Mouse (Mus musculus): Measurements from ENCODE around the gene Dnajc27. TPM values are rescaled to one million over a fixed set of nuclear protein-coding genes. Genes with fewer than 3 reads are reported as not detected.

Gene Dnajc27
- total RNA-seq (2021): 1 to 10 TPM; 4.7 to 6.9 TPM
- long read RNA-seq, experiment 1, full-length matches to known transcripts: 3 of 6 reads
- long read RNA-seq, experiment 1, partial matches to known transcripts: 0 of 6 reads
- long read RNA-seq, experiment 1, other reads (novel, unspliced or antisense): 3 of 6 reads
- long read RNA-seq, experiment 2, full-length matches to known transcripts: 2 of 2 reads
- long read RNA-seq, experiment 2, partial matches to known transcripts: 0 of 2 reads
- long read RNA-seq, experiment 2, other reads (novel, unspliced or antisense): 0 of 2 reads

GRCm38 (mm10) chr12:4082132-4083001, at the start of gene Dnajc27:
TSS of gene Dnajc27 (plus strand) at chr12:4082583.
- peak; percentile 96 for DNase-seq

DNA sequence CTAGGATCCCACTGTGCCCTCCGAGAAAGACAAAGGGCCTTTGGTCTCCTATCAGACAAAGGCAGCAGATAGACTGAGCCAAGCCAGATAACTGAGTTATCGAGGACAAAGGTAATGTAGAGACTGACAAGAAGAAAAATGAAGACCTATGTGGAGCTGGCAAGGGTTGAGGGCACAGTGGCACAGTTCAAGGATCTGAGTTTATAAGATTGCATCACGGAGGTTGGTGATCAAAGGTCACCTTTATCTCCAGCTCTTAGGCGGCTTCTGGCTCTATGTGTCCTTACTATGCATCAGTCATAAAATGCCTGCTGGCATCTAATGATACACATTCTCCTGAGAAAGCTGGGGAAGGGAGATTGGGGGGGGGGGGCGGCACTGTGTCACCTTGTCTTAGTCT, 46.2 kb upstream of the Dnajc27 start:
- DNase-seq: no peak

DNA sequence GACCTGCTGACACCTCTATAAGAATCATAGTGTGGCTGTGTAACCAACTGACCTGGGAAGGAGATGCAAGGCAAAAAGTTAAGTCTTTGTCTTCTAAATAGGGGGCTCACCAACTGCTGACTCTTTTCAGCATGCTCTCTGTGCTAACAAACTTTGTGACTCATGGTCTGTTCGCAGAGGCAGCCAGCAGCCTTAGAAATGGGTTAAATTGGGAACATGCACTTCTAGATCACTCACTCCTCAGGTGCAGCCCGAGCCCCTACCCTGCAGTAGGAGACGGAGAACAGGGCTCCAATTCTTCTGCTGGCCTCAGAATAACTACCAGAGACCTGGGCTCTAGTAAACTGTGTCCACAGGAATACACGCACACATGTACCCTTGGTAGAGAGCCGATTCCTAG, 44.9 kb upstream of the Dnajc27 start:
- no peak for DNase-seq

DNA sequence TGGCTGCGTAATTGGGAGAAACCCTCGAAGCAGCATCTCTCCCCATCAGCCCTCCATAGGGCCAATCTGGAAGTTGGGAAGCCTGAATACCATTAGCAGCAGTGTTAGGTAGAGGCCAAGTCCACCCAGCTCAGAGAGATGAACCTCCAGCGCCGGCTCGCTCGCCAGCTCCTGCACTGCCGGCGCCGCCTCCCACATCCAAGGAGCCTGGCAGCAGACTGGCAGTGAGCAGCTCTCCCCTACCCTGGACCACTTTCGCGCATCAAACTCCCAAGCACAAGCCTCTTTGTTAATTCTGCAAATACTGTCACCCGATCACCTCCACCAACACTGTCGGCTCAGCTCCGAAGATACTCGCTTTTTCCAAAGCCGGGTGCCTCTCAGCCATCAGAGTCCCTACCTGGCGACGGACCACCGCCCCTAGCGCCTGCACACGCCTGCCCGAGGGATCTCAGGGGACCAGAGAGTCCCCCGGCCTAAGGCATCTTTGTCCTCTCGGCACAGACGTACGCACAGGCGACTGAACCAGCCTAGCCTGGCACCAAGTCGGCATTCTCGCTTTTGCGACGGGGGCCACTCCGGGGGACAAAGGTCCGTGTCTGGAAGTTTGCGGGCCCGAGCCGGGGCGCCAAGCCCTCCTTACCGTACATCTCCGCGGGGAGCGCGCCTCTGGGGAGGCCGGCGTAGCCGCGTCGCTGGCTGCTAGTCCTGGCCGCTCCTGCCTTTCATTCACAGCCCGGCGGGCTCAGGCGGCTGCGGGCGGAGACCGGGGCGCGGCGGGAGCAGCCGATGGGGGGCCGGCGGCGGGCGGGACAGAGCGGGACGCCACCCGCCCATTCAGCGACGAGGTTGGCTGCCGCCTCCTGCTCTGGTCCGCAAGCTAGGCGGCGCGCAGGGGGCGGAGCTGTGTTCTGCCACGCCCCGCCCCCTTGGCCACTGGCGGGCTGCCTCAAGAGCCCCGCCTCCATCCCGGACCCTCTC, 44.0 kb upstream of the Dnajc27 start, which contains the start of gene Efr3b:
Gene Efr3b (minus strand): TSS at position 855 of the 981 bp plus-strand sequence.
- peak; percentile 84 for DNase-seq

- DNase-seq: no peak
These were observed 43.3 kb upstream of the Dnajc27 start for GRCm38 (mm10) chr12:4039046-4039445.

GRCm38 (mm10) chr12:4042411-4042810, 40.0 kb upstream of the Dnajc27 start:
- no peak for DNase-seq

DNA sequence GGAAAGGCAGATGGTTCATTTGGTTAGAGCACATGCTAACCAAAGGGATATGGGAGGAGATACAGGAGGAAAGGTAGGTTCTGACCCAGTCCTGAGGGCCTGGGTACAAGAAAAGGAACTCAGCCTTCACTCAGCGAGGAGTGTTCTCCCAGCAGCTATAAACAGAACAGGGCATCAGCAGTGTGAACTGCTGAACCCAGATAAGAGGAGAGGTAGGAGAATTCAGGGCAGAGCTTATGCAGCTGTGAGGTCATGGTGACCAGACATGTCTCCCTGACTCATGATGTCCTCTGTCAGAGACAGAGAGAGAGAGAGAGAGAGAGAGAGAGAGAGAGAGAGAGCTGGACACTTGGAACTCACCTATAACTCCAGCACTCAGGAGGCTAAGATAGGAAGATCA, 36.4 kb upstream of the Dnajc27 start:
- DNase-seq: no peak

DNA sequence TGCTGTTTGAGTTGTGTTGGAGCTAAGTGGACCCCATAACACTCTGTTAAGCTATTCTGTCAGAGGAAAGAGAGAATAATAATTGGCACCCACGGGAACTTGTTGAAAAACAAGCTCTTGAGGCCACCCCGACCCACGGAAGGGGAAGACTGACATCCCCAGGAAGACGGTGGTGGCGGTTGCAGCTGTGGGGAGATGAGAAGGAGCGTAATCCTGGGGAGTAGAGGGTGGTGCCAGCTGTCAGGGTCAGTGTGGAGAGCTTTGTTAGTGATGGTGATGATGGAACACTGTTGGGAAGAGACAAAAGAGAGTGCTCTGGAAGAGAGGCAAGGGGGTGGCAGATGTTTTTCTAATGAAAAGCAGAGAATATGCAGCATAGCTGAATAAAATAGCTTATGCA, 34.4 kb upstream of the Dnajc27 start:
- DNase-seq: no peak

GRCm38 (mm10) chr12:4050861-4051425, 31.4 kb upstream of the Dnajc27 start:
- no peak for DNase-seq

- no peak for DNase-seq
These were observed 28.7 kb upstream of the Dnajc27 start for GRCm38 (mm10) chr12:4053643-4054042.

GRCm38 (mm10) chr12:4054845-4055244, 27.5 kb upstream of the Dnajc27 start:
- DNase-seq: no peak

DNA sequence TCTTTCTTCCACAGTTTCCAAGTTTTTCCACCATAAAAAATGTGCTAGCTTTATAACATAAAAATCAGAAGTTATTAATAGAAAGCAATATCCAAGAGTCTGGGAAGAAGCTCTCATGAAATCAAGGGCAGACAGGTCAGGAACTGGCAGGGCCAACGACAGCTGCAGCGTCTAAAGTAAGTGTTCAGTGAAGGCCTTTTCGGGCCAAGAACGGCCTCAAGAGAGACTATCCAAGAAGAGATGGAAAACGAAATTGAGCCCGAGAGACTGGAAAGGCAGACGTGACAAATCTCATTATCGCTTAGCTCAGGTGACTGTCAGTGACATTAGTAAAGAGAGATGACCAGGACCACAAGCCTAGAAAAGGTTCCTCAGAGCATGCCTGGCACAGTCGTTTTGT, 24.1 kb upstream of the Dnajc27 start:
- DNase-seq: no peak

GRCm38 (mm10) chr12:4059683-4060082, 22.7 kb upstream of the Dnajc27 start:
- DNase-seq: no peak

DNA sequence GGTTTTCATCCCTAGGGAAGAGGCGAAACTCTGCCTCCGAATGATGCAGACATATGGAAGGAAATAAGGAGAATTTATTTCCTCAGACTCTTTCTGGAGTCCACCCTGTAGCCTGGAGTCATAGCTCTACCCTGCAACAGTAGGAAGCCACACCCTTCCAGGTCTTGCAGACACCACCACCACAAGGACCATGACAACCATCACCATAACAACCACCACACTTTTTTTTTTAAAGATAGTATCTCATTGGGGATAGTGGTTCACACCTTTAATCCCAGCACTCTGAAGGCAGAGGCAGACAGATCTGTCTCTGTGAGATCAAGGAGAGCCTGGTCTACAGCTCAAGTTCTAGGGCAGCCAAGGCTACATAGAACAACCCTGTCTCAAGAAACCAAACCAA, 16.9 kb upstream of the Dnajc27 start:
- no peak for DNase-seq

GRCm38 (mm10) chr12:4065944-4066343, 16.4 kb upstream of the Dnajc27 start:
- DNase-seq: no peak

GRCm38 (mm10) chr12:4066681-4067459, 15.5 kb upstream of the Dnajc27 start:
- DNase-seq: no peak

DNA sequence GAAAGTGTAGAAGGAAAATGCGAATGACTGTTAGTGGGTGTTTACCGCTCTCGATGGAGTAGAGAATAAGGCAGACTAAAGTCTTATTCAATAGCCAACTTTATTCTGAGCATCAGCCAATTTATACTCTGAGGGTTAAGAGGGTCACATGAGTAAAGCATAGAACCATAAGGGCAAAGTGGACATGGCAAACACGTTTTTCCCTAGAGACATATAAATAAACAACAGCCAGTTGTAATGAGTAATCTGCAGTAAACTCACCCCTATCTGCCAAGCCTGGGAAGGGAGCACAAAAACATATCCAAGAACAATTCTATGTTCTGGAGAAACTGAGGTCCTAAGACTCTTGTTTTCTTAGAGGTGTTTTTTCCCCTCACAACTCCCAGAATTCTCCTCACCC, 13.8 kb upstream of the Dnajc27 start:
- no peak for DNase-seq

GRCm38 (mm10) chr12:4071671-4072070, 10.7 kb upstream of the Dnajc27 start:
- no peak for DNase-seq

DNA sequence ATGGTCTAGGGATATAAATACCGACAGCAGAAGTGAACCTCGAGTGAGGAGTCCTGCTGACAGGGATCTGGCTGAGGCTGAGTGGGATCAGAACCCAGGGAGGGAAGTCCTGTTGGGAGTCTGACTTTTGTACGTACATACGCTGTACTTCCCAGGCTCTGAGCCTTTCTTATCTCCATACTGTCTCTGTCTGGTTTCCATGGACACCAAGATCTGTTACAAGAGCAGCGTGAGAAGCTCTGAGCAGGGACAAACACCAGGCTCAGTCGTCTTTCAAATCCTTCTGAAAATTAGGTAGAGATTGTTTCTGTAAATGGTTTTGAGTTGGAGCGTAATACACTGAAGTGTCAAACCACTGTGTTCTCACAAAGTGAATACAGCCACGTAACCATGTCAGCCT, 7.0 kb upstream of the Dnajc27 start:
- DNase-seq: no peak

DNA sequence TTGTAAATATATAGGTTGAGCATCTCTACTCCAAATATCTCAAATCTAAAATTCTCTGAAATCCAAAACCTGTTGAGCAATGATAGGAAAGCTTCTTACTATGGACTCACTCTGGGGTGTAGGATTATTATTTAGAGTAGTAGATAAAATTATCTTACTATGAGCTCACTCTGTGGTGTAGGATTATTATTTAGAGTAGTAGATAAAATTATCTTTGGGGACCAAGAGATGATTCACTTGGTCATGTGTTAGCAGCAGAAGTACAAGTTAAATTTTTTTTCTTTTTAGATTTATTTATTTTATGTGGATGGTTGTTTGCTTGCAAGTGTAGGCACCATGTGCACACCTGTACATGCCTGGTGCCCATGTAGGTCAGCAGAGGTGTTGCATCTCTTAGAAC, 6.0 kb upstream of the Dnajc27 start:
- DNase-seq: no peak

GRCm38 (mm10) chr12:4078069-4078468, 4.3 kb upstream of the Dnajc27 start:
- no peak for DNase-seq
